Comparison of ENCODE assay signal across 9 mouse cellular contexts in the genomic region with DNA sequence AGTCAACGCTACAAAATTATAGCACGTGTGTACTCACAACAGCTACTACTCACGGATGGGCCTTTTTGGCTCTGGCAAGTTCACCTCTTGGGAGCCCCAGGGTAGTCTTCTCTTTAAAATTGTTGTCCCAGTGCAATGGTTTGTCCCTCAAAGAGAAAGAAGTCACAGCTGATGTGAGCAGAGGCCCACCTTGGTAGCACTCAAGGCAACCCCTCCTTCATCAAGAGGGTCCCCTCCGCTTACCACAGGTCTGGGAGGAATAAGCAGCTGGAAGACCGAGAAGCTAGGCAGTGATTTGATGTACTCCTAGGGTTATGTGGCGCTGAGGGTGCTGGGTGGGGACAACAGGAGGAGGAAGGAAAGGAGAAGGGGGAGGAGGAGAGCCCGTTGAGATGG. TPM values are rescaled to one million over a fixed set of nuclear protein-coding genes. Genes with fewer than 3 reads are reported as not detected.
DNase-seq lines count a peak whose midpoint lies in the region; ATAC-seq and TF ChIP-seq lines count a peak whose summit lies in the region.
"Had no signal": no experiment of that assay in that cellular context is flagged by ENCODE, and none has a peak within 500 bp of the region (broad histone marks: within the 10 kb centered on the region; RNA-seq: fewer than 3 reads in every experiment).

No protein-coding gene starts in this region.

- intact Hi-C loops in heart, adult 2 months (cut with DNase I) = no loop called here

- no peaks in the 10 kb centered on the region for H3K36me3 ChIP-seq in heart, adult 2 months (ENCODE audit: control insufficient read depth, insufficient read depth, low read length)
- no peaks in the 10 kb centered on the region for H3K36me3 ChIP-seq in thymus, adult 2 months (ENCODE audit: control insufficient read depth, insufficient read depth, low read length)
- no peaks in the 10 kb centered on the region for H3K36me3 ChIP-seq in liver, embryonic 16.5 days (ENCODE audit: control insufficient read depth, insufficient read depth)
- no peaks in the 10 kb centered on the region for H3K36me3 ChIP-seq in stomach, postnatal 0 days (ENCODE audit: control insufficient read depth, insufficient read depth, low read length)

- H3K4me3 ChIP-seq in heart, adult 2 months = peak overlapping the region; percentile 53; the same call in 1 of the 2 replicates
- H3K4me3 ChIP-seq in thymus, adult 2 months (ENCODE audit: control insufficient read depth, insufficient read depth, low read length) = 0 out of 2 replicates have a peak overlapping the region, but pooled peaks have one; percentile 40
- H3K4me3 ChIP-seq in liver, embryonic 16.5 days (ENCODE audit: low read depth, low read length) = no peak overlapping the region; the same call in 1 of the 2 replicates
- H3K4me3 ChIP-seq in stomach, postnatal 0 days (ENCODE audit: low read depth, low read length) = peak overlapping the region; percentile 48

- peak overlapping the region; percentile 59; the same call in 1 of the 2 replicates for H3K4me2 ChIP-seq in liver, embryonic 16.5 days (ENCODE audit: low read depth, low read length)
- H3K4me2 ChIP-seq in stomach, postnatal 0 days (replicated peaks; ENCODE audit: low read depth) = peak overlapping the region; percentile 90

- no peak for ATAC-seq in liver, embryonic 16.5 days (ENCODE audit: low read depth)
- 0 out of 2 replicates have a peak, but pooled peaks have one; percentile 0 for ATAC-seq in stomach, postnatal 0 days (ENCODE audit: low FRiP score, low TSS enrichment)
- no peak for ATAC-seq in inflammation-experienced regulatory T-cells, adult 6 months
- ATAC-seq in activated CD4-positive, CD25-positive, alpha-beta regulatory T cell, adult 4 months = no peak

- no peaks in the 10 kb centered on the region for H3K9me3 ChIP-seq in liver, embryonic 16.5 days (replicated peaks; ENCODE audit: control insufficient read depth, low read length)
- H3K9me3 ChIP-seq in stomach, postnatal 0 days (ENCODE audit: control insufficient read depth, low read length) = no peaks in the 10 kb centered on the region

- no peak for DNase-seq in heart, adult 2 months
- no peak for DNase-seq in heart, postnatal 4 days
- DNase-seq in thymus, adult 2 months = no peak
- DNase-seq in thymus, postnatal 0 days (ENCODE audit: low spot score) = no peak
- no peak for DNase-seq in stomach, postnatal 0 days (ENCODE audit: low spot score)

- no peak overlapping the region for H3K27ac ChIP-seq in heart, adult 2 months
- no peak overlapping the region for H3K27ac ChIP-seq in thymus, adult 2 months (ENCODE audit: control insufficient read depth, insufficient read depth, low read length)
- no peak overlapping the region for H3K27ac ChIP-seq in liver, embryonic 16.5 days (ENCODE audit: low read length)
- no peak overlapping the region for H3K27ac ChIP-seq in stomach, postnatal 0 days (replicated peaks)
- H3K27ac ChIP-seq: macrophage had no signal

- H3K9ac ChIP-seq in heart, adult 2 months (ENCODE audit: low read depth, low read length) = no peak overlapping the region
- no peak overlapping the region for H3K9ac ChIP-seq in liver, embryonic 16.5 days (ENCODE audit: low read depth, low read length)
- H3K9ac ChIP-seq in stomach, postnatal 0 days (ENCODE audit: low read length) = no peak overlapping the region

- no peaks in the 10 kb centered on the region for H3K79me2 ChIP-seq in heart, adult 2 months (replicated peaks; ENCODE audit: control insufficient read depth, insufficient read depth, low read length)

- TF ChIP-seq EP300 in heart, adult 2 months (IDR thresholded peaks at IDR 0.05; ENCODE audit: insufficient read depth, low read depth, low read length) = no peak
- TF ChIP-seq EP300 in stomach, postnatal 0 days (optimal IDR thresholded peaks at IDR 0.05) = no peak

- H3K4me1 ChIP-seq in heart, adult 2 months (ENCODE audit: control insufficient read depth, insufficient read depth, low read length) = peaks cover 3% of the 10 kb centered on the region; the same call in 1 of the 2 replicates
- peaks cover 26% of the 10 kb centered on the region for H3K4me1 ChIP-seq in thymus, adult 2 months (replicated peaks; ENCODE audit: control insufficient read depth, insufficient read depth, low read length)
- peaks cover 6% of the 10 kb centered on the region for H3K4me1 ChIP-seq in liver, embryonic 16.5 days (ENCODE audit: control insufficient read depth, low read depth, low read length)
- H3K4me1 ChIP-seq in stomach, postnatal 0 days (replicated peaks; ENCODE audit: control insufficient read depth, insufficient read depth) = peaks cover 5% of the 10 kb centered on the region

- H3K27me3 ChIP-seq in heart, adult 2 months (ENCODE audit: control insufficient read depth, insufficient read depth, low read length) = no peaks in the 10 kb centered on the region
- H3K27me3 ChIP-seq in thymus, adult 2 months (ENCODE audit: control insufficient read depth, insufficient read depth, low read length) = no peaks in the 10 kb centered on the region; the same call in 1 of the 2 replicates
- H3K27me3 ChIP-seq in liver, embryonic 16.5 days (ENCODE audit: control insufficient read depth, insufficient read depth, low read depth, low read length) = peaks cover 77% of the 10 kb centered on the region
- no peaks in the 10 kb centered on the region; the same call in 1 of the 2 replicates for H3K27me3 ChIP-seq in stomach, postnatal 0 days (ENCODE audit: control insufficient read depth, insufficient read depth, low read length)

- TF ChIP-seq CTCF in heart, adult 2 months (IDR thresholded peaks at IDR 0.05) = no peak
- no peak for TF ChIP-seq CTCF in thymus, adult 2 months (IDR thresholded peaks at IDR 0.05; ENCODE audit: borderline replicate concordance, control insufficient read depth, extremely low read depth, insufficient read depth, low read length, poor library complexity)
- TF ChIP-seq CTCF in stomach, postnatal 0 days (IDR thresholded peaks at IDR 0.05; ENCODE audit: low read depth) = no peak

- no peak for TF ChIP-seq POLR2A in heart, adult 2 months (IDR thresholded peaks at IDR 0.05; ENCODE audit: insufficient read depth, low read depth, low read length)
- TF ChIP-seq POLR2A in thymus, adult 2 months (IDR thresholded peaks at IDR 0.05; ENCODE audit: control insufficient read depth, extremely low read depth, insufficient read depth, low read length, poor library complexity) = no peak

- WGBS in heart, adult 2 months = 56% methylated on average over 7 of the region's 7 CpGs
- WGBS in thymus, adult 2 months = 53% methylated on average over 7 of the region's 7 CpGs
- WGBS in liver, embryonic 16.5 days (ENCODE audit: insufficient replicate concordance) = 22% methylated on average over 7 of the region's 7 CpGs
- 41% methylated on average over 7 of the region's 7 CpGs for WGBS in stomach, postnatal 0 days

RNA-seq across cellular contexts. Expression of gene 1700001O22Rik, which starts 2.8 kb away (rescaled TPM):
- 1 to 10 TPM in 1 of 2 experiments, under 1 TPM in 1; 0.52 to 1.3 TPM for total RNA-seq in heart, adult 2 months (2021)
- polyA plus RNA-seq in heart, adult 2 months (2012; rRNA removed) = 0.73 and 1.1 TPM in 2 replicates
- total RNA-seq in heart, postnatal 4 days (2021) = 1 to 10 TPM; 2.6 to 4.0 TPM
- polyA plus RNA-seq in thymus, adult 2 months (2012; rRNA removed) = 4.0 and 5.2 TPM in 2 replicates
- 0.90 and 1.1 TPM in 2 replicates for polyA plus RNA-seq in thymus, postnatal 0 days (2015; fragmentation: Nextera tagmentation; extraction: Ambion mirVana)
- polyA plus RNA-seq in liver, embryonic 16.5 days (2015; fragmentation: Nextera tagmentation; extraction: Ambion mirVana) = 0.09 TPM in 1 of 2 replicates, not detected in the other
- polyA plus RNA-seq in stomach, postnatal 0 days (2015; fragmentation: Nextera tagmentation; extraction: Ambion mirVana) = 2.0 and 2.5 TPM in 2 replicates
- 1 to 10 TPM in 1 of 3 experiments, under 1 TPM in 2; 0.55 to 2.5 (median 0.84) TPM for polyA plus RNA-seq in inflammation-experienced regulatory T-cells, adult 6 months (2017; shearing (Covaris generic))
- under 1 TPM; 0.73 to 0.76 TPM for polyA plus RNA-seq in activated CD4-positive, CD25-positive, alpha-beta regulatory T cell, adult 4 months (2017; shearing (Covaris generic))
- polyA plus RNA-seq: macrophage had no signal

RNA-seq across cellular contexts. Expression of gene Ntmt1, which starts 7.0 kb away (rescaled TPM):
- total RNA-seq in heart, adult 2 months (2021) = 10 to 100 TPM; 22.0 to 27.3 TPM
- 27.4 and 30.2 TPM in 2 replicates for polyA plus RNA-seq in heart, adult 2 months (2012; rRNA removed)
- total RNA-seq in heart, postnatal 4 days (2021) = 10 to 100 TPM; 51.7 to 54.5 TPM
- 30.5 and 33.9 TPM in 2 replicates for polyA plus RNA-seq in thymus, adult 2 months (2012; rRNA removed)
- polyA plus RNA-seq in thymus, postnatal 0 days (2015; fragmentation: Nextera tagmentation; extraction: Ambion mirVana) = 48.5 and 50.4 TPM in 2 replicates
- 23.2 and 24.9 TPM in 2 replicates for polyA plus RNA-seq in liver, embryonic 16.5 days (2015; fragmentation: Nextera tagmentation; extraction: Ambion mirVana)
- polyA plus RNA-seq in stomach, postnatal 0 days (2015; fragmentation: Nextera tagmentation; extraction: Ambion mirVana) = 52.4 and 53.3 TPM in 2 replicates
- polyA plus RNA-seq in inflammation-experienced regulatory T-cells, adult 6 months (2017; shearing (Covaris generic)) = 10 to 100 TPM; 27.4 to 34.0 (median 28.7) TPM
- 10 to 100 TPM; 28.2 to 38.9 TPM for polyA plus RNA-seq in activated CD4-positive, CD25-positive, alpha-beta regulatory T cell, adult 4 months (2017; shearing (Covaris generic))

RNA-seq across cellular contexts. Expression of gene Asb6, which starts 29.5 kb away (rescaled TPM):
- total RNA-seq in heart, adult 2 months (2021) = 1 to 10 TPM; 7.8 to 8.1 TPM
- polyA plus RNA-seq in heart, adult 2 months (2012; rRNA removed) = 12.8 and 13.6 TPM in 2 replicates
- total RNA-seq in heart, postnatal 4 days (2021) = 10 to 100 TPM; 11.7 to 13.2 TPM
- polyA plus RNA-seq in thymus, adult 2 months (2012; rRNA removed) = 97.6 and 103 TPM in 2 replicates
- polyA plus RNA-seq in thymus, postnatal 0 days (2015; fragmentation: Nextera tagmentation; extraction: Ambion mirVana) = 37.8 and 44.3 TPM in 2 replicates
- polyA plus RNA-seq in liver, embryonic 16.5 days (2015; fragmentation: Nextera tagmentation; extraction: Ambion mirVana) = 27.8 and 29.1 TPM in 2 replicates
- 17.2 and 19.6 TPM in 2 replicates for polyA plus RNA-seq in stomach, postnatal 0 days (2015; fragmentation: Nextera tagmentation; extraction: Ambion mirVana)
- 10 to 100 TPM; 36.4 to 43.6 (median 36.4) TPM for polyA plus RNA-seq in inflammation-experienced regulatory T-cells, adult 6 months (2017; shearing (Covaris generic))
- polyA plus RNA-seq in activated CD4-positive, CD25-positive, alpha-beta regulatory T cell, adult 4 months (2017; shearing (Covaris generic)) = 10 to 100 TPM; 27.4 to 36.2 TPM

RNA-seq across cellular contexts. Expression of gene Prrx2, which starts 34.1 kb away (rescaled TPM):
- total RNA-seq in heart, adult 2 months (2021) = under 1 TPM; 0.75 to 0.84 TPM
- polyA plus RNA-seq in heart, adult 2 months (2012; rRNA removed) = 1.6 and 2.4 TPM in 2 replicates
- 1 to 10 TPM; 8.7 to 9.4 TPM for total RNA-seq in heart, postnatal 4 days (2021)
- polyA plus RNA-seq in thymus, adult 2 months (2012; rRNA removed) = 2.2 and 2.5 TPM in 2 replicates
- 0.60 and 0.91 TPM in 2 replicates for polyA plus RNA-seq in thymus, postnatal 0 days (2015; fragmentation: Nextera tagmentation; extraction: Ambion mirVana)
- 0.18 TPM in 1 of 2 replicates, not detected in the other for polyA plus RNA-seq in liver, embryonic 16.5 days (2015; fragmentation: Nextera tagmentation; extraction: Ambion mirVana)
- 1.8 and 2.0 TPM in 2 replicates for polyA plus RNA-seq in stomach, postnatal 0 days (2015; fragmentation: Nextera tagmentation; extraction: Ambion mirVana)
- not detected for polyA plus RNA-seq in inflammation-experienced regulatory T-cells, adult 6 months (2017; shearing (Covaris generic))
- polyA plus RNA-seq in activated CD4-positive, CD25-positive, alpha-beta regulatory T cell, adult 4 months (2017; shearing (Covaris generic)) = not detected
- polyA plus RNA-seq: macrophage had no signal
